Mouse (Mus musculus): ENCODE measurements at regions not wholly inside any gene's neighbourhood (a gene's known extent, or its start where the extent isn't known, plus 50 kb on each side); places are given as distances from the start of the nearest gene placed in this dataset.

GRCm38 (mm10) chr9:63087195-63087594, 61.6 kb downstream of the Skor1 start:
- DNase-seq (ENCODE audit: low read depth): no peak

GRCm38 (mm10) chr9:63086671-63087070, 62.1 kb downstream of the Skor1 start:
- DNase-seq (ENCODE audit: low read depth): no peak

GRCm38 (mm10) chr9:63082830-63083229, 65.9 kb downstream of the Skor1 start:
- no peak for DNase-seq (ENCODE audit: low read depth)

- no peak for DNase-seq (ENCODE audit: low read depth)
These were observed 66.5 kb downstream of the Skor1 start for GRCm38 (mm10) chr9:63082311-63082710.

GRCm38 (mm10) chr9:63080406-63080805, 68.4 kb downstream of the Skor1 start:
- DNase-seq (ENCODE audit: low read depth): no peak

GRCm38 (mm10) chr9:63075252-63075651, 73.5 kb downstream of the Skor1 start:
- DNase-seq (ENCODE audit: low read depth): no peak

- no peak for DNase-seq (ENCODE audit: low read depth)
These were observed 74.0 kb downstream of the Skor1 start for GRCm38 (mm10) chr9:63074803-63075202.

- peak; percentile 9 for DNase-seq (ENCODE audit: low read depth)
These were observed 74.6 kb downstream of the Skor1 start for GRCm38 (mm10) chr9:63074023-63074750.

GRCm38 (mm10) chr9:63071032-63071431, 77.7 kb downstream of the Skor1 start:
- DNase-seq (ENCODE audit: low read depth): no peak

- no peak for DNase-seq (ENCODE audit: low read depth)
These were observed 78.8 kb downstream of the Skor1 start for GRCm38 (mm10) chr9:63069919-63070318.

GRCm38 (mm10) chr9:63067054-63067406, 79.3 kb upstream of the Pias1 start:
- no peak for DNase-seq (ENCODE audit: low read depth)

GRCm38 (mm10) chr9:63066384-63067053, 78.8 kb upstream of the Pias1 start:
- DNase-seq (ENCODE audit: low read depth): no peak

GRCm38 (mm10) chr9:63063525-63063924, 75.8 kb upstream of the Pias1 start:
- no peak for DNase-seq (ENCODE audit: low read depth)

GRCm38 (mm10) chr9:63060740-63061139, 73.0 kb upstream of the Pias1 start:
- no peak for DNase-seq (ENCODE audit: low read depth)

- DNase-seq (ENCODE audit: low read depth): no peak
These were observed 71.6 kb upstream of the Pias1 start for GRCm38 (mm10) chr9:63059234-63059842.

GRCm38 (mm10) chr9:63058506-63059233, 70.9 kb upstream of the Pias1 start:
- no peak for DNase-seq (ENCODE audit: low read depth)

- no peak for DNase-seq (ENCODE audit: low read depth)
These were observed 69.1 kb upstream of the Pias1 start for GRCm38 (mm10) chr9:63056695-63057349.

GRCm38 (mm10) chr9:63052181-63052580, 64.5 kb upstream of the Pias1 start:
- peak; percentile 48 for DNase-seq (ENCODE audit: low read depth)

- DNase-seq (ENCODE audit: low read depth): no peak
These were observed 63.9 kb upstream of the Pias1 start for GRCm38 (mm10) chr9:63051631-63052030.

- no peak for DNase-seq (ENCODE audit: low read depth)
These were observed 61.6 kb upstream of the Pias1 start for GRCm38 (mm10) chr9:63049290-63049689.

- no peak for DNase-seq (ENCODE audit: low read depth)
These were observed 59.3 kb upstream of the Pias1 start for GRCm38 (mm10) chr9:63046981-63047380.

- DNase-seq (ENCODE audit: low read depth): no peak
These were observed 57.8 kb upstream of the Pias1 start for GRCm38 (mm10) chr9:63045531-63045930.
